Mouse (Mus musculus): ENCODE measurements around the gene Obox7. TPM values are rescaled to one million over a fixed set of nuclear protein-coding genes. Genes with fewer than 3 reads are reported as not detected.

Gene Obox7
- polyA plus RNA-seq (2015; fragmentation: Illumina TruSeq; extraction: RNeasy Lipid Tissue Mini Kit (QIAGEN cat#74804); ENCODE audit: insufficient read depth, low replicate concordance) = not detected

GRCm38 (mm10) chr7:14659196-14659595 lies at the start of gene Obox7:
Gene Obox7, plus strand, starts transcription at chr7:14659496.

Other genes with a start within 250 kb of the Obox7 start
- gene Sult2a8, start 212.7 kb upstream of the Obox7 start, polyA plus RNA-seq (2015; fragmentation: Illumina TruSeq; extraction: RNeasy Lipid Tissue Mini Kit (QIAGEN cat#74804); ENCODE audit: insufficient read depth, low replicate concordance) = not detected
- not detected for gene Sult2a7, start 165.3 kb upstream of the Obox7 start, polyA plus RNA-seq (2015; fragmentation: Illumina TruSeq; extraction: RNeasy Lipid Tissue Mini Kit (QIAGEN cat#74804); ENCODE audit: insufficient read depth, low replicate concordance)
- 0.11 TPM for gene Vmn1r90, start 96.0 kb upstream of the Obox7 start, polyA plus RNA-seq (2015; fragmentation: Illumina TruSeq; extraction: RNeasy Lipid Tissue Mini Kit (QIAGEN cat#74804); ENCODE audit: insufficient read depth, low replicate concordance)